Mouse (Mus musculus) megakaryocyte-erythroid progenitor cell, adult 5-6 weeks (primary cell): Measurements from ENCODE around the gene Banf1. TPM values are rescaled to one million over a fixed set of nuclear protein-coding genes. Genes with fewer than 3 reads are reported as not detected.
"Not testable (repeated sequence)": the region's sequence is repeated elsewhere in the genome, so short reads cannot be mapped to it uniquely, and the experiment has no call there.

Experiments used
- ATAC-seq: replicated peaks from 2 replicates; pipeline ENCODE4 v1.8.0; 2016; ENCODE audit warnings: mild to moderate bottlenecking, inconsistent platforms; ENCODE audit not compliant: severe bottlenecking, poor library complexity, low FRiP score, low TSS enrichment
- total RNA-seq, 2 experiments: library from RNA; stranded (forward) in 1 of 2; stranded (reverse) in 1 of 2; fragments of 200-1000, 215-1000 nt in 1 of 2; fragments of >200 nt in 1 of 2; fragmentation: Nextera tagmentation in 1 of 2; gene quantifications; 2 replicates each; pipeline ENCODE4 v1.2.3; 2014 to 2017

Gene Banf1
- total RNA-seq, 2 experiments from 2014 or later = 86.9 to 521 TPM

GRCm38 (mm10) chr19:5383326-5383725 lies 16.4 kb upstream of the Banf1 start:
- ATAC-seq = no peak

DNA sequence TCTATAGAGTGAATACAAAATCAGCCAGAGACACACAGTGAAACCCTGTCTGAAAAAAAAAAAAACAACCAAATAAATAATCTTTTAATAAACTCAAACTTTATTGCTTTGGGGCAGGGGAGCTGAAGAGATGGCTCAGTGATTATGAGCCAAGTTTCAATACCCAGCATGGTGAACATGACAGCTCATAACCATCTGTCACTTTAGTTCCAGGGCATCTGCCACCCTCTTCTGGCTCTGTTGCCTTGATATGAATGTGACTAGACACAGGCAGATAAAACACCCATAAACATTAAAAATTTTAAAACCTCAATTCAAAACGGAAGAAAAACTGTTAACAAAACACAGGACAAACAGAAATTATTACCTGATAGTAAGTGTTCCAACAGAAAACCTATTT lies 10.5 kb upstream of the Banf1 start:
- no peak for ATAC-seq

- no peak for ATAC-seq
Observed at GRCm38 (mm10) chr19:5374748-5375147, 7.8 kb upstream of the Banf1 start.

DNA sequence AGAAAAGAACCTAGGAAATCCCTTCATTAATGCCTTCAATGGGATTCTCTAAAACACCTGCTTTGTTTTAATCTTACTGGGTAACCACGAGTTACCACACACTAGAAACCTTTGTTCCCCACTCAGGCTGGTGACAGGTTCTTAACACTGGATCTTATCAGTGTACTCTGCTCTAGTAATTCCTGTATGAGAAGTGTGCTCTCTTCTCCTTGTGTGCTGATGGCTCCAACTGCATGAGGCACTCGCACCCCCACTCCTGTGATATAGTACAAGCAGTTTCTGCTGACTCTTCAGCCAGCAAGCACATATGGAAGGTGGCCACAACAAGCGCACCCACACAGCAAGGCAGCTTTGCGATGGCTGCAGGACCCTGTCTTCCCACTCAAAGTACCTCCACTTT lies 7.2 kb upstream of the Banf1 start:
- ATAC-seq = no peak

GRCm38 (mm10) chr19:5372724-5373123 lies 5.8 kb upstream of the Banf1 start:
- ATAC-seq = no peak

DNA sequence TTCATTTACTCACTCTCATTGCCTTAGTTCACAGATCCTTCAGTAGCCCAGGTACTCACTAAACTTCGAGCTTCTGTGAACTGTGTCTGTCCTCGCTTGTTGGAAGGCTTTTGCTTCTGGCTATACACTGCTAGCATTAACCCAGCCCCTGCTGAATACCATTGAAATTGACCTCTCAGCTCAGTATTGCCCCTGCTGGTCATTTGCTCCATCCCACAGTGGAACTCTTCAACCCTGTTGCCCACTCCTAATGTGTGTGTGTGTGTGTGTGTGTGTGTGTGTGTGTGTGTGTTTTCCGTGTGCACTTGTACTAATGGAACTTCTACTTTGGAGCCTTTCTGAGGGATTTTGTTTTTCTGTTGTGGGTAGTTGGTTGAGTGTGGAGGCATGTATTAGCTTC lies 4.0 kb upstream of the Banf1 start:
- ATAC-seq = no peak

- no peak for ATAC-seq
Observed at GRCm38 (mm10) chr19:5367455-5367854, 487 bp upstream of the Banf1 start.

GRCm38 (mm10) chr19:5366175-5367052 lies 554 bp downstream of the Banf1 start, which contains the start of gene Eif1ad:
Gene Eif1ad (plus strand): TSS chr19:5366741.
- ATAC-seq = peak; percentile 79

DNA sequence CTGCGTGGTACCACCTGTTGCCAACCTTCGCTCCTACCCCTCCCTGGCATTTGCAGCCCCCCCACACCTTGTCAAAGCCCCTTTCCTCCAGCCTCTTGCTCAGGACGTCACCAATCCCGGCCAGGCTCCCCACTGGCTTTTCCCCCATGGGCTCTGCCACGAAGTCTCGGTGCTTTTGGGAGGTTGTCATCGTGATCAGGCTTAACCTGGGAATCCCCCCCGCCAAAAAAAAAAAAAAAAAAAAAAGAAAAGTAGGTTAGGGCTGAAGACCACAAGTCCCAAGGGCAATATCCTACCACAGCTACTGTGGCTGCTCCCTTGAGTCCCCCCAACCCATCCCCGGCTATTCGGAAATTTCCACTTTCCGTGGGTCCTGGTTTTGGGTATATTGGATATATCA lies 1.2 kb downstream of the Banf1 start:
- ATAC-seq = no peak

- ATAC-seq = no peak
Observed at GRCm38 (mm10) chr19:5364124-5364523, 2.8 kb downstream of the Banf1 start.

DNA sequence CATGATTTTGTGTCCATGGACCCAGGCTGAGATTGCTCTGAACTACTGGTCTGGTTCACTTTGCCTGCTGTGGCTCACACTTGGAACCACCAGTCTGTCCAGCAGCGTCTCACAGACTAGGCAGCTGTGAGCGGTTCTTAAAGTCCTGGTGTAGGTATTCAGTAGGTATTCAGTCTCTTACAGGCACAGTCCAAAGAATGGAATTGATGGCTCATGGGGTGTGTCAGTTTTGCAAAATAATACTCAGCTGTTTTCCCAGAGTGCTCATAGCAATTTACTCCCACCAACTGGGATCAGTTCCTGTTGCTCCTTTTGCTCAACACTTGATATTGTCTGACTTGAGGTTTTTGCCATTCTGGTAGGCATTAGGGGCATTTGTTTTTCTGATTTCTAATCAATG lies 4.8 kb downstream of the Banf1 start:
- no peak for ATAC-seq

- ATAC-seq = no peak
Observed at GRCm38 (mm10) chr19:5356080-5356479, 10.9 kb downstream of the Banf1 start.

- no peak for ATAC-seq
Observed at GRCm38 (mm10) chr19:5353609-5354008, 13.4 kb downstream of the Banf1 start.

DNA sequence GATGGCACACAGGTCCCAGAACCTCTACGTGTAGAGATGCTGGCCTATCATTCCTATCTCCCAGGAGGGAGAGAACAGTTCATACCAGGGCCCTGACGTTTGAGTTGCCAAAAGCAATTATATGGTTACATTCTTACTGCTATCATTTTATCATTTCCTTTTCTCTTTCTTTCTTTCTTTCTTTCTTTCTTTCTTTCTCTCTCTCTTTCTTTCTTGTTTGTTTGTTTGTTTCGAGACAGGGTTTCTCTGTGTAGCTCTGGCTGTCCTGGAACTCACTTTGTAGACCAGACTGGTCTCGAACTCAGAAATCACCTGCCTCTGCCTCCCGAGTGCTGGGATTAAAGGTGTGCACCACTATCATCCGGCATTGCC lies 17.5 kb downstream of the Banf1 start, which contains the start of gene Cst6:
TSS of gene Cst6 (minus strand) at position 73 of the 372 bp plus-strand sequence.
- ATAC-seq = not testable (repeated sequence)

DNA sequence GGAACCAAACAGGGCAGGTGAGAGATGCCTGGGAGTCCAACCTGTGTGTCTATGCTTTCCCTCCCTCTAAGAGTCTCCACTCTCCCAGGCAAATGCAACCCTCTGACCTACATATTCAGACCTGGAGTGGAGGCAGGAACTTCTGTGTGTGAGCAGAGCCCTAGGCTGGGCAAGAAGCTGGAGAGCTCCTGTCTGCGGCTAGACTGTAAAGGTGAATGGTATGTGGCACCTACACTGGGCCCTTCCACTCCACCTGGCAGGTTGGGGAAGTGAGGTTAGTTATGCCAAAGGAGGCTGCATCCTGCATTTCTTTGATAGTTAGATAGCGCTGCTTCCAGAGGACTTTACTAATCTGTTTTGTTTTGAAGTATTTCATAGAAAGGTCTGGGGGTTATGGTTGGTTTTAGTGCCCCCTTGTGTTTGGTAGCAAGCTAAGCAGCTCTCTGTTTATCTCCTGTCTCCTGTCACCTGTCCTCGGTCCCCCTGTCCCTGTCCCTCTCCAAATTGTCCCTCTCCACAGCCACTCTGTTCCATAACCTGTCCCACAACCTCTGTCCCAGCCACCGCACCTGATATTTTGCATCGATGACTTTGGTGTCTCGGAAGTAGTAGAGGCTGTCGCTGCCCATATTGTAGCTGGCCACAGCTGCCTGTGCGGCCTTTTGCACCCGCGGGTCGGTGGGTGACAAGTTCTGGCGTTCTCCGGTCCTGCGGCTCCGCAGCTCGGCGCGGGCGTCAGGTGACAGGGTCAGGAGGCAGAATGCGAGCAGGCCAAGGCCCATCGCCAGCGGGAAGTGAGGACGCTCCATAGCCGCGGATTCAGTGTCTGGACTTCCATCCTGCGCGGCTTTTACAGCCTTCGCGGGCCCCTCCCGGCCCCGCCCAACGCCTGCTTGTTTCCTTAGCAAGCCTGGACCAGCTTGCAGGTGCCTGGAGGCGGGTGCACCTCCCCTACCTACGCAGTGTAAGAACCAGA lies 18.2 kb downstream of the Banf1 start:
- ATAC-seq = peak; percentile 71

GRCm38 (mm10) chr19:5348064-5348463 lies 18.9 kb downstream of the Banf1 start:
- ATAC-seq = no peak

- ATAC-seq = no peak
Observed at GRCm38 (mm10) chr19:5345297-5346131, 21.5 kb downstream of the Banf1 start.

DNA sequence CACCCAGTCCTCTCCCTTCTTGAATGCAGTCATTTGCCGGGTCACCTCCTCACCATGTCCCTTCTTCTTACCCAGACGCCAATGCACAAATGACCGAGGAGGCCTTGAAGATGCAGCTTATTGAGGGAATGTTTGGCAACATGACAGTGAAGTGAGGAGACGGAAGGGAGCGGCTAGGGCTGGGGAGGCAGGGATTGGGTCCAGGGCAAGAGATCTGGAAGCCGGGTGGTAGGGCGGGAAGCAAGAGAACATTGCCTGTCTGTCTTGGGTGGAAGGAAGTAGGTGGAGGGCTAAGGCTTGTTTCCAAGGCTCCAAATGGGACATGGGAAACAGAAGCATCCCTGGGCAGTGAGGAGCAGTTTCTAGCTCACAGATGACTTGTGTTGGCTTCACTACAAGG lies 25.6 kb downstream of the Banf1 start:
- ATAC-seq = no peak

- ATAC-seq = peak; percentile 78
Observed at GRCm38 (mm10) chr19:5337975-5338374, 29.0 kb downstream of the Banf1 start.
